Mouse (Mus musculus) embryonic fibroblast, embryonic 13.5 days (primary cell): Measurements from ENCODE around the gene Rad17.

ENCODE experiments used
- CTCF ChIP-seq: IDR thresholded peaks from 2 replicates; pipeline ENCODE4 v1.5.1; 2011; ENCODE audit warnings: mild to moderate bottlenecking, control low read depth, low read length, moderate library complexity, borderline replicate concordance; ENCODE audit not compliant: insufficient read depth
- POLR2A ChIP-seq: IDR thresholded peaks from 2 replicates; pipeline ENCODE4 v1.6.1; 2011; ENCODE audit warnings: low read depth, mild to moderate bottlenecking, control low read depth, low read length, moderate library complexity

GRCm38 (mm10) chr13:100594838-100595551, 55.9 kb downstream of the Rad17 start:
- TF ChIP-seq CTCF (no peak), POLR2A (no peak)
